Mouse (Mus musculus) regulatory T cell (primary cell): Measurements from ENCODE around the gene Wasf3.

Experiments
- in situ Hi-C: fragments of 300-600 bp; cut with MboI, MseI; formaldehyde crosslinking; loops from one replicate; pipeline ENCODE4 v1.15.1; 2025; ENCODE audit warnings: high pct_unique_total_duplicates

Wasf3 gene

DNA sequence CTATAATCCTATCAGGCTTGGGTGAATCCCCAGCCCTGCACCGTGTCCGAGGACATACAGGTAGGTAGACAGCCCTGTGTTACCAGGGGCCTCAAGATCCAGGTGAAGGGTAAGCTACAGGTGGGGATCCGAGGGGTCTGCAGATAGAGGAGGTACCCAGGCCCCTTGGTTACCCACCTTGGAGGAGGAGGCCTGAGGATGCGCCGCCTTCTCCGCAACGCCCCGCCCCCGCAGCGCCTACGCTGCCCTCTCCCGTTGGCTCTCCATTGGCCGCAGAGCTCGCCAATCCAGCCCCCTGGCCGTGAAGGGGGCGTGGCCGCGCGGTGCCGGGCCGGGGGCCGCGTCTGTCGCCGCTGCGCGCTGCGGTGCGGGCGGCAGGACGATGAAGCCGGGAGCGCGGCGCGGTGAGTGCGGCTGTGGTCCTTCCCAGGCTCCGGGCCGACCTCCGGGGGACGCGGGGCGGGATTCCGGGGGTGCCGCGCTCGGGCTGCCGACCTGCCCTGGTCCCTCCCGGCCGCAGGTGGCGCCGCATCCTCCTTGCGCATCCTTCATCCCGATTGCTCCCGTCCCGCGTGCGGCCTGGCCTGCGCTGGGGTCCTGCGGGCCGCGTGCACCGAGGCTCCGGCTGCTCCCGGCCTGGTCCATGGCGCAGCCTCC, at the start of gene Wasf3:
Wasf3 (plus strand) TSS at position 51 of the 657 bp plus-strand sequence.
- in situ Hi-C loops, result no loop called here

- in situ Hi-C loops, result no loop called here
These were observed 46.7 kb upstream of the Wasf3 start for GRCm38 (mm10) chr5:146338064-146338463.

- in situ Hi-C loops, result no loop called here
These were observed 44.7 kb upstream of the Wasf3 start for GRCm38 (mm10) chr5:146340037-146340436.

DNA sequence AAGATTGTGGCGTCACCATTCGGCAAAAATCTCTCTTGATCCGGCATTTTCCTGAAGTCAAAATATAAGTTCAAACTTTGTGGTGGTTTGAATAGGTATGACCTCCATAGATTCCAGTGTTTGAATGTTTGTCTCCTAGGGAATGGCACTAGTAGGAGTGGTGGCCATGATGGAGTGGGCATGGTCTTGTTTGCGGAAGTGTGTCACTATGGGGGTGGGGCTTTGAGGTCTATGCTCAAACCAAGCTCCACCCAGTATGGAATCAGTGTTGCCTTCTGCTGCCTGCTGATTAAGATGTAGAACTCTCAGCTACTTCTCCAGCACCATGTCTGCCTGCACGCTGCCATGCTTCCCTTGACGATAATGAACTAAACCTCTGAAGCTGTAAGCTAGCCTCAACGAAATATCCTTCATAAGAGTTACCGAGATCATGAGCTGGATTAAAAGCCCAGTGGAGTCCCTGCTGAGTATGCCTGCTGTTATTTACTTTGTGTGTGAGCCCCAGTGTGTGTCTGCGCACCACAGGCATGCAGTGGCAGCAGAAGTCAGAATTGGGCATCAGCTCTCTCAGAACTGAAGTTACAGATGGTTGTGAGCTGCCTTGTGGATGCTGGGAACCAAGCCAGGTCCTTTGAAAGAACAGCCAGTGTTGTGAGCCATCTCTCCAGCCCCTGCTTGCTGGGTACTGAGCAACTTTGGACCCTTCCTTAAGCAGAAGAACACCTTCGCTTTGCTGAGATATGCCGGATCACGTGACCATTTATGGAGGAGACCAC, 39.7 kb upstream of the Wasf3 start:
- in situ Hi-C loops, result no loop called here

DNA sequence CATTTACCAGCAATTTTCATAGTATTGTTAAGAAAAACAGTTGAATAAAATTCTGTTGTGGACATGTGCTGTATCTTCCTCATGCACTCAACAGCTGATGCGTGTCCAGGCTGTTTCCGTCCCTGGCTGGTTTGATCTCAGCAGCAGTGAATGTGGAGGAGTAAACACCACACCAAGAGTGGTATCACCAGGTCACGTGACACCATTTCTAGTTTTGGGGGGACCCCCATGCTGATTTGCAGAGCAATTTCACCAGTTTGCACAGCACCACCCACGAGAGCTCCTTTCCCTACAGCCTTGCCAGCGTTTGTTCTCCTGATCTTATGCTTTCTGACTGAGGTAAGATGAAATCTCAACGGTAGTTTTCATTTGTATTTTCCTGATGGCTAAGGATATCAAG, 37.7 kb upstream of the Wasf3 start:
- in situ Hi-C loops, result no loop called here

DNA sequence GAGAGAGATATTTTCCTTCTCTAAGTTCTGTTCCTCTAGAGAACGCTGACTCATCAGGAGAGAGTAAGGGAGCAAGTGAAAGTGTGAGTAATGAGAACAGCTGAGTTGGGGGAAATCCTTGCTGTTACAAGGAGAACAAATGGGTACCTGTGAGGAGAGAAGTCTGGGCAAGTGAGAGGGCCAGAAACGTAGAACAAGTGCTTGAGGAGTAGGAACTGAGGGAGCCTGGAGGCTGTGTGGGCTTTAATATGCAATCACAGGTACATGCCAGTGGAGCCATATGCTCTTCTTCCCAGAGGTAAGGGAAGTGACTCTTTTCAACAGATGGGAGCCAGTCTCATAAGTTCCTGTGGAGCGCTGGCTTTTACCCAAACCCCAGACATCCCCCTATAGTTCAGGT, 35.6 kb upstream of the Wasf3 start:
- in situ Hi-C loops, result no loop called here

DNA sequence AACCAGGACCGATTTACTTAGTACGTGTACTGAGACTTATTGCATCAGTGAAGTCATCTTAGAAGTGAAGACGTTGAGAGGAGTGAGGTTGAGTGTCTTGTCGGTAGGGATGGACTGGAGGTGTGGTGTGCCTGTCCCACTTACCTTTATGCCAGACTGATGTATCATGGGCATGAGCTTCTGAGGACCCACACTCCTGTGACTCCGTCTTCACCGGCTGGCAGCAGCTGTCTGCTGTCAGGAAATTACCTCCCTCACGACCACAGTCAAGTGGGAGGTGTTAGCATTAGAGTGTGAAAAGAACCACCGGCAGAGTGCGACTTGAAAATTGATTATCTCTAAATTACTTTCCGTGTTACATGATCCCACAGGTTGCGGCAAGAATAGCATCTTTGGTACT, 34.0 kb upstream of the Wasf3 start:
- in situ Hi-C loops, result no loop called here

DNA sequence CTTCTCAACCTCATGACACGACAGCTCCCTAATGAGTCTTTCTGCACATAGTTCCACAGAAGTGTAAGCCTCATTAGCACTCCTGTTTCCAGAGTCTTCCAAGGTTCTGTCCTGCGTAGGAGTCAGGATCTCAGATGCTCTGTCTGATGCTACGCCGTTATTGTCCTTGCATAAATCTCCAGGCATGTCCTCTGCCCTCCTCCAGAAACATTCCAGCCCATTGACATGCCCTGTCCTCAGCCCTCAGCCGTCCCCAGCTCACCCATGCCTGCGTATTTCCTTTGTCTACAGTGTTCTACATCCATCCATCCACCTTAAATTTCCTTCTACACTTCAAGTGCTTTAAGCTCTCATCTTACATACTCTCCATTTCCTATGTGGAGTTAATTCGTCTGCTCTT, 32.8 kb upstream of the Wasf3 start:
- in situ Hi-C loops, result no loop called here

DNA sequence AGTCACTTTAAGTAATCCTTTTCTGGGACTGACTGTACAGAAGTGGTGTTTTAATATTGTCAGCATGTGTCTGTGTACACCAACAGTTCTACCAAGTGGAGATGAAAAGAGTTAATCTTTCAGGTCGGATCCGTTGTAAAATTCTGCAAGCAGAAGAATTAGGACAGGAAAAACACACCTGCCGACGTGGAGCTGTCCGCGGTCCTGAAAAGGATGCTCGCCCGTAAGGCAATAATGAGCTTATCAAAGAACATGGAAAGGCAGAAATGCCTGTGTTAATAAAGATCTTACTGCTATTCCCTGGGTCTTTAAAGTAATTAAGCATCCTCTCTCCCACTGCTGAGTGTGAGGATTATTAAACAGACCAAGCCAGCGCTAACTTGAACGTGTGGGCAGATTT, 24.4 kb upstream of the Wasf3 start:
- in situ Hi-C loops, result loop anchor here (10.0 kb wide), 1 partner anchor 866 kb away; no protein-coding TSS in a partner anchor

GRCm38 (mm10) chr5:146362711-146363110, 22.1 kb upstream of the Wasf3 start:
- in situ Hi-C loops, result loop anchor here (10.0 kb wide), 1 partner anchor 868 kb away; no protein-coding TSS in a partner anchor

DNA sequence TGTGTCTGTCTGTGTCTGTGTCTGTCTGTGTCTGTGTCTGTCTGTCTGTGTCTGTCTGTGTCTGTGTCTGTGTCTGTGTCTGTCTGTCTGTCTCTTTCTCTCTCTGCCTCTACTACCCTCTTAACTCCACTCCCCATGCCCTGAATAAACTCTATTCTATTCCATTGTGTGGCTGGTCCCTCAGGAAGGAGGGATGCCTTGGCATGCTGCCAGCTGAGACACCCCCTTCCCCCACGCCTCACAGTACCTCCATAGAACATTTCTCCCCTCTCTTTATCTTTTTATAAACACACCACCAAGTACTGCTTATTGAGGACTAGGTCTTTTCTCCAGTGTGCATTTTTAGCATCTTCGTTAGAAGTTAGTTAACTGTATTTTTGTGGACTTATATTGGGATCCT, 16.4 kb upstream of the Wasf3 start:
- in situ Hi-C loops, result loop anchor here (10.0 kb wide), 1 partner anchor 874 kb away; no protein-coding TSS in a partner anchor

DNA sequence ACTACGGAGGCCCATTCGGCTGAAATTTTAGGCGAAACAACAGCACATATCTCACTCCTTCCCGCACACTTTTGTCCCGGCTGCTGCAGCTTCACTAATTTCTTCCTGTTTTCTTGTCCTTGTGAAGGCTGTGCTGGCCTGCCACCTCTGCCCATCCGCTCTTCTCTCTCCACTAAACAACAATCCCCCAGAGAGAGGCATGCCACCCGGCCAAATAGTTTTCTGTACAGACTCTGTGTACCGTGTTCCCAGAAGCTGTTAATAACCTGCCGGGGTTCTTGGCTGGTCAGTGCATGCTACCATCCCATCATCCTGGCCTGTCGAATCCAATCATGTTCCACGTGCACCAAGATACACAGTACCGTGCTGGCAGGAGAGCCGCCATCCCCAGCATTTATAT, 15.8 kb upstream of the Wasf3 start:
- in situ Hi-C loops, result loop anchor here (10.0 kb wide), 1 partner anchor 874 kb away; no protein-coding TSS in a partner anchor

DNA sequence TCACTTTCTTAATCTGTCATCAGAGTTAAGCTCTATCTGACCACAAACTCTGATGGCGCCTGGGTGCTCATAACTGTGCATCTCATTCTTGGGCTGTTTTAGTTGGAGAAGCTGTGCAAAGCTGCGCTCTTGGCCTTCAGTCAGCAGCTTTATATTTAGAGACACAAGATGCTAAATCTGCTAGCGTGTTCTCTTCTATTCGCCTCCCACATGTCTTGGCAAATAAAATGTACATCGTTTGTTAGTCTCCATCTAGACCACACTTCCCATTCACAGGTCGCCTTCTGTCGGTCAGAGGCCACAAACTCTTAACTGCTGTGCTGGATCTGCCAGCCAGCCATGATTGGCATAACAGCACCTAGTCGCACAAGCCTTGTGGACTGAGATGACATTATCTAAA, 14.0 kb upstream of the Wasf3 start:
- in situ Hi-C loops, result no loop called here

DNA sequence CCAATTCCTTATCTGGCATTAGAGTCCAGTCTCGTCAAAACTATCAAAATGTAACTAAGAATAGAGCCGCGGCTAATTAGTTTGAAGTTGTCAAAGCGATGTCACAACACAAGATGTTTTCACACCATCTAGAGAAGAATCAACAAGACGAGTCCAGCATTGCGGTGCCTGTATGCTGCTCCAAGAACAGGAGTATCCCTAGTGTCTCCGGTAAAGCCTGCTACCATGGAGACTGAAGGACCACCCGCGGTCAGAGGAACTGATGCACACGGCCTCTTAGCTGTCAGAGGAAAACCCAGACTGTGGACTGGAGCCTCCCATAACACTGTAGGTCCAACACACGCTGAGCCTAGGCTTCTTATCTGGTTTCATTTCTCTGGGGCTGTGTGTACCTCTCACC, 11.5 kb upstream of the Wasf3 start:
- in situ Hi-C loops, result no loop called here

DNA sequence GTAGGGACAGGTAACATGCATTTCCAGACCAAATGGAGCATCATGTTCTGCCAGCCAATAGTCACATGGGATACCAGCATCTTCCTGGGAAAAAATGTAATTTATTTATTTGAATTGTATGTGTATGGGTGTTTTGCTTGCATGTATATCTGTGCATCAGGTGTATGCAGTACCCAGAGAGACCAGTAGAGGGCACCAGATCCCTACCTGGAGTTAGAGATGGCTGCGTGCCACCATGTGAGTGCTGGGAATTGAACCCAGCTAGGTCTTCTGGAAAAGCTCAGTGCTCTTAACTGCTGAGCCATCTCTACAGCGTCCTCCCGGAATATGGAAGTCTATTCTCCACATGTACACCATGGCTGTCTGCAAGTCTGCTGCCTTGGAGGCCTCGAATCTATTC, 8.2 kb upstream of the Wasf3 start:
- in situ Hi-C loops, result no loop called here

DNA sequence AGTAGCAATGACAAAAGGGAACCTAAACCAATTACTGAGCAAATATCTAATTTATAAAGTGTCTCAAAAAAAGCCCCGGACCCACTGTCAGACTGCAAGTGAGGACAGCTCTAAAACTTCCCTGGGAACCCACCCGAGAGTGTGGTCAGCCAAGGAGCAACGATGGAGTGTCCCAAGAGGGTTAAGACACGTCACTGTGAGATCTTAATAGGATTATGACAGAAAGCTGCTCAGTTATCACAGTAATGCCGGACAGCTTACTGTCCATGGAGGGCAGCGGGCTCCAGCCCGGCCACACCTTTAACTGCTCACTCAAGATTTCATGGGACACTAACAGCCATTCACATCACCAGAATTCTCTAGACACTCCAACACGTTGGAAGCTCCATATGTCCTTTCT, 4.7 kb upstream of the Wasf3 start:
- in situ Hi-C loops, result no loop called here

- in situ Hi-C loops, result no loop called here
These were observed 2.5 kb upstream of the Wasf3 start for GRCm38 (mm10) chr5:146382268-146382667.

DNA sequence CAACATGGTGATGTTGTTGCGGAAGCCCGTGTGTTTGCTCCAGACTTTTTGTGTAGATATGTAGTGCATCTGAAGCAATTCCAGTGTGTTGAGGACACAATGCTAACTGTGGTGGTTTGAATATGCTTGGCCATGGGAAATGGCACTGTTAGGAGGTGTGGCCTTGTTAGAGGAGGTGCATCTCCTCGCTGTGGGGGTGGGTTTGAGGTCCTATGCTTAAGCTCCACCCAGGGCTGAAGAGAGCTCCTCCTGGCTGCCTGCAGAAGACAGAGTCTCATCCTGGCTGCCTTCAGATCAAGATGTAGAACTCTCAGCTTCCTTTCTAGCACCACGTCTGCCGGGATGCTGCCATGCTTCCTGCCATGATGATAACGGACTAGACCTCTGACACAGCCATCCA, 1.4 kb upstream of the Wasf3 start:
- in situ Hi-C loops, result no loop called here

DNA sequence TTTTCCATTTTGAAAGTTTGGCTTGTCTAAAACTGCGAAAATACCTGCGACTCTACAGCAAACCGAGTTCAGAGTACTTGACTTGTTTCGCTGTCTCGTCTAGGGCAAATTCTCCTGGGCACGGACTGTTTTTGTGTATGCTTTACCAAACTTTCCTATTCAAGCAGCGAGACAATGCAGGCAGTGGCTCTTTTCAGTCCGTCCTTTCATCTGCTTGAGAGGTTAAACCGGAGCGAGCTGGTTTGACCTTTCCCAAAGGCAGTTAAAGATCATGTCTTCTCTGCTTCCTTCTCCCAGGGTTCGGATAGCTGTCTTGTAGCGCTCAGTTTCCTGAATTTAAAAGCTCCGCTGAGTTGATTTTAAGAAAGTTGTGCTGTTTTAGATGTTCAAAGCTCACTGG, 1.2 kb downstream of the Wasf3 start:
- in situ Hi-C loops, result no loop called here

- in situ Hi-C loops, result no loop called here
These were observed 2.1 kb downstream of the Wasf3 start for GRCm38 (mm10) chr5:146386906-146387305.

- in situ Hi-C loops, result no loop called here
These were observed 9.8 kb downstream of the Wasf3 start for GRCm38 (mm10) chr5:146394563-146394962.

GRCm38 (mm10) chr5:146397253-146397652, 12.5 kb downstream of the Wasf3 start:
- in situ Hi-C loops, result no loop called here
